Mouse (Mus musculus) lung, postnatal 10 days (tissue): ENCODE results near the gene Myrf.
"Not testable (repeated sequence)": the region's sequence is repeated elsewhere in the genome, so short reads cannot be mapped to it uniquely, and the experiment has no call there.

ENCODE experiments used
- DNase-seq: peaks from one replicate; pipeline ENCODE4 v3.0.0; 2021

The Myrf gene

DNA sequence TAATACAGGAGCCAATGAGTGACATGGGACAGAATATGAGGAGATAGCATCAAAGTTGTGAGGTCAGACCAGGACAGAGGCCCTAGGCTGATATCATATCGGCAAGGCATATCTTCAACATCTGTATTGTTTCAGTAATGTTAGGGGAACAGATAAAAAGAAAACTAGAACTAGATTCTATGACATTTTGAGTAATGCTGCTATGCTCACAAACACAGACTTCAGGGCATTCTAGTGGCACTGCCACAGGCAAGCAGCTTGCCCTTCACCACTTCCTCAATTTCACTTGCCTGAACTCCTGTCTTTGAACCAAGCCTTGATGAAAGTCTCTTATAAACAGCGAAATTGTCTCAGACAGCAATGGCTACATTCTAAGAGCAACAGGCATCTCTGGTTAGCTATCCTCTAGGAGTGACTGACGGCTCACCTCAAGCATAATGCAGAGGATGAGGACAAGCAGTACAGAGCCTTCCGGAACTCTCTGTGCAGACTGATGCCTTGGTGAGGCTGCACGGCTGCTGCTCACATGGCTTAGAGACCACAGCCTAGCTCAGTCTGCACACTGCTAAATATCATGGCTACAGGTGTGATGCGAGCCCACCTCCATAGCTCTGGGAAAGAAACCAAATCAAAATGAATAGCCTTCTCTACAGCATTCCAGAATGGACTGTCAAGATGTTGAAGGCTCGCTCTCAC lies 66.6 kb downstream of the Myrf start:
- no peak for DNase-seq

GRCm38 (mm10) chr19:10173116-10173718 lies 67.3 kb downstream of the Myrf start:
- DNase-seq = no peak

- no peak for DNase-seq
Observed at GRCm38 (mm10) chr19:10171846-10172245, 68.7 kb downstream of the Myrf start.

DNA sequence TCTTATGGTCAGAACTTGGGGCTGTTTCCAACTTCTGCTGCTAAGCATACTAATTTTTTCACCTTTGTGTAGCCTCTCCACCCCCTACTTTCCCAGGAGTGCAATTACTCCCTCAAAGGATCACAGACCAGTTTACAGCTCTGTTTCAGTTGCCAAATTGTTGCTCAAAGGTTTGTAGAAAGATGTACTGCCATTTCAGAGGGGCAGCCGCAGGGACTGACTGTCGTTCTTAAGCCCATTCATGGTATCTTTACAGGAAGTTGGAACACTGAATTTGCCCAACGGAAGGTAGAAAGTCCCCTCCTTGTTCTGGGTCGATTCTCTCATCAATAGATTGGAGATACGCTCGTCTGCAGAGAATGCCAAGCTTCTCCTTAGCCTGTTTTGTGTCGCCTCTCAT lies 69.2 kb downstream of the Myrf start:
- DNase-seq = no peak

DNA sequence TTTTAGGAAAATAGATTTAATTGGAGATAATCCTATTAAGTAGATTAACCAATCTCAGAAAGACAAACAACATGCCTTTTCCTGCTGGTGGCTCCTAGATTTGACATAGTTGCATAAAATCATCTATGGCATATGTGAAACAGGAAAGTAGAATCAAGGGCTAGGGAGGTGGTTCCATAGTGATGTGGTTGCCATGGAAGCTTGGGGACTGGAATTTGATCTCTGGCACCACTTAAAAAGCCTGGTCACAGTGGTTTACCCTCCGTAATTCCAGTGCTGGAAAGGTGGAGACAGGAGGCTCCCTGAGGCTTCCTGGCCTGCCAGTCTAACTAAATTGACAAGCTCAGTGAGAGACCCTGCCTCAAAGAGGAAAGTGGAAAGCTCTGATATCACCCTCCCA lies 70.1 kb downstream of the Myrf start:
- DNase-seq = no peak

DNA sequence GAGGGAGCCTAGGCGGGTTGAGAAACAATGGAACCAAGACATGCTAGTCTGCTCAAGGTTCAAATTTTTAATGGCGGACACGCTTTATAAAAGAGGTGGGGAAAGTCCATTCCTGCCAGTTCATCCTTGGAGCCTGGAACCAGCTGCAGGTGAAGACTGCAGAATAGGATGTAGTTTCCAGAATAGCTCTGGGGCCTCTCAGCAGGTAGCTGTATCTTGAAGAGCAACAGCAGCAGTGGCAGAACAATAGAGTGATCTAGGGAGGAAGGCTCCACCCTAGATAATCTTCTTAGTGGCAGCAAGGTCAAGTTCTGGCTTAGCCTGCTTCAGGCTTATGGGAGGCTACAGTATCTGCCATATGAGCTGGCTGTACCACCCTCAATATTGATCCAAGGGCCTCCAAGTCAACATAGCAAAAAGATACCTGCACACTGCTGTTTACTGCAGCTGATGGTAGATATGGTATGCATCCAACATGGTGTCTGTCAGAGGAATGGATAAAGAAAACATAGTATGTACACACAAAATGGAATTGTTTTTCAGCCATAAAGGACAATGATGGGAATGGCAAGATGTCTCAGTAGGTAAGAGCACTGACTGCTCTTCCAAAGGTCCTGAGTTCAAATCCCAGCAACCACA lies 70.7 kb downstream of the Myrf start:
- not testable (repeated sequence) for DNase-seq

GRCm38 (mm10) chr19:10169179-10169578 lies 71.4 kb downstream of the Myrf start:
- no peak for DNase-seq

DNA sequence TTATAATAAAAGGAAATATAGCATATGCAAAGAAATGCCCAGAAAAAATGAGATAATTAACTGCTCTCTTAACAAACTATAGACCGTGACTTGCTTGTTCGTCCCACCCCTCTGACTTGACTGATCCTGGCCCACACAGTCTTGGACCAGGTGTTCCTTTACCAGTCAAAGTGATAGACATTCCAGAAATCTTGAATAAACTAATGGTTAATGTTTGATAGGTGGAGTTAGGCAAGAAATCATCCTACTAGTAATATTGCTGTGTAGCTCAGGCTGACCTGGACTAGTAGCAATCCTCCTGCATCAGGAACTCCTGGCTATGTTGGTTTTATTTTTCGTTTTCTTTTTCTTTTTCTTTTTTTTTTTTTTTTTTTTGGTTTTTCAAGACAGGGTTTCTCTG lies 72.1 kb downstream of the Myrf start:
- no peak for DNase-seq

DNA sequence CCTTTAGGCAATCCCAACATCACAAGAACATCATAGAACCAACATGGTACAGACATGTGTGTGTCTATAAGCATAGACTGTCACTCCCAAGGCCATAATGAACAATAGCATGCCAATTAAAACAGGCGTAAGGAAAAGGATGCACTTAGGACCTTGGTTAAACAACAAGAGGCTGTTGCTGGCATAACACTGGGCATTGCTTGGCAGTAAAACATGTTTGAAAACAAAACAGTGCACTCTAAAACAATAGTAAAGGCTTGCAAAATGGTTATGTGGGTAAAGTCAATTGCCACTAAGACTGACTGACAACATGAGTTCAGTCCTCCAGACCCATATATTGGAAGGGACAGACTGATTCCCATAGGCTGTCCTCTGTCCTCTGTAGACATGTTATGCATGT lies 72.6 kb downstream of the Myrf start:
- DNase-seq = no peak

DNA sequence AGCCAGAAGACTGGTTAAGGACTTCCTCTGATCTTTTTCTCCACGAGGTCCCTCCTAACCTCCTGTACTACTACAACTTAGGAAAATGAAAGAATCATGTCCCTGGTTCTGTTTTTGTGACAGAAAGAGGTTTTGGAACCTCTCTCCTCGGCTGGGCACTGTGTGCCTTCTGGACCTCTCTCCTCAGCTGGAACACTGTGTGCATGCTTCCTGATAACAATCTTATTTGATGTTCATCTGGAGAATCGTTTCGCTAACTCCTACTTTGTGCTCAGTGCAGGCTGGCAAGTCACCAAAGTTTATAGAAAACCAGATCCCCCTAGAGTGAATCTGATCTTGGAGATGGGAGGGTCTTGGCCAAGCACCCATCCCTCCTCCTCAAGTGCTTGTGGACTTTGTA lies 73.4 kb downstream of the Myrf start:
- DNase-seq = no peak

DNA sequence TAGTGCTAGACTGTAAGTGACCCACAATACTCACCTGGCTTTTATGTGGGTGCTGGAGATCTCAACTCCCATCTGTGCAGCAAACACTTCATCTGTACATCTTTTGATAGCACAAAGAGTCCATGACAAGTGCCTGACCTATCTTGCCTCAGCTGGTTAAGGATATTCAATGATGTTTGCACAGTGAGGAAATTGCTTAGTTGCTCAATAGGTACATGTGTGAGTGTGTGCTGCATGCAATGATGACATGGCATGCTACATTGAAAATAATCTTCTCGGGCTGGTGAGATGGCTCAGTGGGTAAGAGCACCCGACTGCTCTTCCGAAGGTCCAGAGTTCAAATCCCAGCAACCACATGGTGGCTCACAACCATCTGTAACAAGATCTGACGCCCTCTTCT lies 74.6 kb downstream of the Myrf start:
- not testable (repeated sequence) for DNase-seq

DNA sequence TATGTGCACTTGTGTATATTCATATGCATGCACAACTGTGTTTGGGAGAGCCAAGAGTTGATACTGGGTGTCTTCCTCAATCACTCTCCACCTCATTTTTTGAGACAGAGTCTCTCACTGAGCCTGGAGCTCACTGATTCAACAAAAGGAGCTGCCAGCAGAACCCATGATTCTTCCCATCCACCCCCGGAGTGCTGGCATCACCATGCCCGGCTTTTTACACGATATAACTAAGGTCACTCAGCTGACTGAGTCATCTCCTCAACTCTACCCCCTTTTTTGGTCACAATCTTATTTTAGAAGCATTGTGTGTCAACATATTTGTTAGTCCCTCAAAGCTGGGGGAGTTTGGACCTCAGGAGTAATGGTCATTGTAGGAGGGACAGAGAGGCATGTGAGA lies 76.7 kb downstream of the Myrf start:
- no peak for DNase-seq
